Mouse (Mus musculus) neural tube, embryonic 13.5 days (tissue): ENCODE results near the gene Kdm6b. TPM values are rescaled to one million over a fixed set of nuclear protein-coding genes. Genes with fewer than 3 reads are reported as not detected.

Experiments
- ATAC-seq: fragments of 200-750 bp; cut with Nextera tagmentation; 2 replicates; pipeline ENCODE4 v1.8.0; 2017; ENCODE audit warnings: low read depth, mild to moderate bottlenecking, moderate TSS enrichment, moderate library complexity
- H3K27ac ChIP-seq: fragments of 300-500 bp; sonication (generic); replicated peaks from 2 replicates; pipeline ENCODE4 v1.5.1; 2015; ENCODE audit warnings: moderate library complexity, mild to moderate bottlenecking, inconsistent platforms
- H3K27me3 ChIP-seq: fragments of 300-500 bp; sonication (generic); 2 replicates; pipeline ENCODE4 v1.6.1; 2015; ENCODE audit warnings: mild to moderate bottlenecking, inconsistent platforms
- H3K36me3 ChIP-seq: fragments of 300-500 bp; sonication (generic); 2 replicates; pipeline ENCODE4 v1.6.1; 2015; ENCODE audit warnings: mild to moderate bottlenecking, inconsistent platforms
- H3K4me1 ChIP-seq: fragments of 300-500 bp; sonication (generic); replicated peaks from 2 replicates; pipeline ENCODE4 v1.6.1; 2015; ENCODE audit warnings: inconsistent platforms
- H3K4me2 ChIP-seq: fragments of 300-500 bp; sonication (generic); 2 replicates; pipeline ENCODE4 v1.6.1; 2015; ENCODE audit warnings: inconsistent platforms, mild to moderate bottlenecking, moderate library complexity
- H3K4me3 ChIP-seq: fragments of 300-500 bp; sonication (generic); 2 replicates; pipeline ENCODE4 v1.5.1; 2015; ENCODE audit warnings: mild to moderate bottlenecking, inconsistent platforms
- H3K9ac ChIP-seq: fragments of 300-500 bp; sonication (generic); 2 replicates; pipeline ENCODE4 v1.6.1; 2015; ENCODE audit warnings: moderate library complexity, mild to moderate bottlenecking, inconsistent platforms
- H3K9me3 ChIP-seq: fragments of 300-500 bp; sonication (generic); 2 replicates; pipeline ENCODE4 v1.6.1; 2016; ENCODE audit warnings: inconsistent platforms
- WGBS: fragments of 180-500 bp; shearing (Covaris S2); methylation state at CpG from one replicate; pipeline ENCODE4 v1.1.7; 2015; 5-methylcytosine and 5-hydroxymethylcytosine counted together
- polyA plus RNA-seq: library from polyadenylated mRNA; unstranded; fragments of >200 nt; fragmentation: Nextera tagmentation; extraction: Ambion mirVana; gene quantifications from 2 replicates; pipeline ENCODE4 v1.2.1, GENCODE M21; 2015

The Kdm6b gene
- polyA plus RNA-seq, 1 experiment from 2014 or later = 44.8 TPM

DNA sequence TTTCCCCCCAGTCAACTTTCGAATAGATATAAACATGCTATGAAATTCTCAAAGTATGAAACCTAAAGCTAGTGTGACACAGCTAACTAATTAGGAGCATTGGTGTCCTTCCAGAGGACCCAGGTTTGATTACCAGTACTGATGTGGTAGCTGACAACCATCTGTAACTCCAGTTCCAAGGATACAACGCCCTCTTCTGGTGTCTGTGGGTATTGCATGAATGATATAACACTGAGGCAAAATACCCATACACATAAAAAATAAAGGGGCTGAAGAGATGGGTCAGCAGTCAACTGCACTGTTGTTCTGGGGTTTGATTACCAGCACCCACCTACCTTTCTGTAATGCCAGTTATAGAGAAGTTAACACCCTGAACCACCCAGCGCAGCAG lies 40.7 kb downstream of the Kdm6b start:
- Histone ChIP-seq H3K27ac (peak overlapping the region; percentile 81; the same call in 1 of the 2 replicates), H3K4me2 (no peak overlapping the region), H3K9me3 (no peaks in the 10 kb centered on the region), H3K4me1 (peaks cover 33% of the 10 kb centered on the region), H3K4me3 (no peak overlapping the region), H3K36me3 (0 out of 2 replicates have a peak, but pooled peaks cover 20% of the 10 kb centered on the region), H3K27me3 (no peaks in the 10 kb centered on the region), H3K9ac (peak overlapping the region; percentile 18; the same call in 1 of the 2 replicates)
- WGBS = 65% methylated on average over 3 of the region's 3 CpGs
- no peak for ATAC-seq

DNA sequence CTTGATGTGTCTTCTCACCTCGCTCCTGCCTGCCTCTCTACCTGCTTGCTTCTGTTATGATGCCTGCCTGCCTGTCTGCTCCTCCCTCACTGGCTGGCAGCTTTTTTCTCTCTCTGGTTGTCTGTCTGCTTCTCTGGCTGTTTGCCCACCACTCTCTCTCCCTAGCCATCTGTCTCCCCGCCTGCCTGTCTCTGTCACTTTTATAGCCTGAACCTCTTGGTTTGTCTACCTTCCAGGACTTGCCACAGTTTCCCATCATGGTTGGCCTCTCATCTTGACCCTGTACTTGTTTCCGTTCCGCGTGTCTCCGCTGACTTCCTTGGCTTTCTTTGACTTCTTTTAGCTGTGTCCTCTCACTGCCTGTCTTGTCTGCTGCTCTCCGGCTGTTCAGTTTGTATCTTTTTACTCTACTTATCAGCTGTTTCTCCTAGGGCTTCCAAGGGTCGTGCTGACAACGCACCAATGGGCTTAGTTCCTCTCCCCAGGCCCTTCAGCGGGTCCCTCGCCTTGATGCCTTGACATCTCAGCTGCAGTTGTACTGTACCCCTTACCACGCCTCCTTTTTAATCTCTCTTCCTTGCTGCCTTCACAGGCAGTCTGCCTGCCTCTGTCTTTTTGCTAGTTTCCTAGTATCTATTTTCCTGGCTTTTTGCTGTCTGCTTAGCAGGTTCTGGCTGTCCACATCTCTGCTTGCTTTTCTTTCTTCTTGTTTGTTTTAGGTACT lies 41.3 kb downstream of the Kdm6b start:
- 27% methylated on average over 12 of the region's 12 CpGs for WGBS
- no peak overlapping the region for H3K4me3 ChIP-seq
- peak overlapping the region; percentile 81 for H3K27ac ChIP-seq
- 0 out of 2 replicates have a peak, but pooled peaks cover 20% of the 10 kb centered on the region for H3K36me3 ChIP-seq
- H3K4me2 ChIP-seq = peak overlapping the region; percentile 46
- H3K9ac ChIP-seq = peak overlapping the region; percentile 18
- peaks cover 38% of the 10 kb centered on the region for H3K4me1 ChIP-seq
- 0 out of 2 replicates have a peak, but pooled peaks have one; percentile 9 for ATAC-seq
- no peaks in the 10 kb centered on the region for H3K9me3 ChIP-seq
- no peaks in the 10 kb centered on the region for H3K27me3 ChIP-seq

DNA sequence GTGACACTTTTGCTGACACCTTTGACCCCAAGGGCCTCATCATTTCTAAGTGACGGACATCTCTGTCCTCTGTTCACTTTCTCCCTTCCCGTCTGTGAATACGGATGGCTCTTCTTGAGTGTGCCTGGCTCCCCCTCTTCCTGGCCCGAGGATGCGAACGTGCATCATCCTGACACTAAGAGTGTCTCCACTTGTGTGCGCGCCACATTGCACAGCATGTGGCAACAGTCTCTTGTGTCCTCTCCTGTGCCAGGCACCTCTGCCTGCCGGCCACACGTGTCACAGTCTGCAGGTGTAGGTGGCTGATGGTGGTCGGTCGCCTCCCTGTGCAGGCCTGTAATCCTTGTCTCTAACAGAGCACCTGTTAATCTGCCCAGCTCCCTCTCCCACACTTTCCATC lies 41.9 kb downstream of the Kdm6b start:
- Histone ChIP-seq H3K9me3 (no peaks in the 10 kb centered on the region), H3K4me1 (peaks cover 43% of the 10 kb centered on the region)
- ATAC-seq = no peak

DNA sequence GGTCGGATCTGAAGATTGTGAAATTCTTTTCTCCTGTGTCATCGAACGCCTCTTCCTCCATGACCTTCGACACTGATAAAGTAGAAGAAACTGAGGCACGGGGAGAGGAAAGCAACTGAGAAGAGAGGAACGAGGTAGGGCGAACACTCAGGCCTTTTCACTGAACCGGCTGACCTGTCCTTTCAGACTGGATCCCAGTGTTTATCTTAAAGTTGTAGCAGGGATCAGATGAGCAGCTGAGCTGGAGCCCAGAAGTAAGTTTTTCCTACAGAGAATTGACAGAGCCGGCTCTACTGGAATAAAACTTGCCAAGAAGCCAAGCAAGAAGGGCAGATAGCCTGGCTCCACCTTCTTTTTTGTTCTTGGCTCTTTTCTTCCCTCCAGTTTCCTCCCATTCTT lies 42.7 kb downstream of the Kdm6b start:
- 6% methylated on average over 9 of the region's 9 CpGs for WGBS
- Histone ChIP-seq H3K36me3 (0 out of 2 replicates have a peak, but pooled peaks cover 20% of the 10 kb centered on the region), H3K27ac (peak overlapping the region; percentile 81), H3K9ac (peak overlapping the region; percentile 53), H3K4me3 (peak overlapping the region; percentile 14), H3K27me3 (no peaks in the 10 kb centered on the region), H3K4me2 (peak overlapping the region; percentile 46), H3K4me1 (peaks cover 48% of the 10 kb centered on the region), H3K9me3 (no peaks in the 10 kb centered on the region)
- no peak for ATAC-seq

More for the DNA sequence above, 41.9 kb downstream of the Kdm6b start:
- H3K4me2 ChIP-seq = peak overlapping the region; percentile 46
- peak overlapping the region; percentile 53 for H3K9ac ChIP-seq
- H3K27ac ChIP-seq = peak overlapping the region; percentile 81
- H3K36me3 ChIP-seq = 0 out of 2 replicates have a peak, but pooled peaks cover 20% of the 10 kb centered on the region
- H3K27me3 ChIP-seq = no peaks in the 10 kb centered on the region
- WGBS = 15% methylated on average over 12 of the region's 12 CpGs
- peak overlapping the region; percentile 2; the same call in 1 of the 2 replicates for H3K4me3 ChIP-seq

DNA sequence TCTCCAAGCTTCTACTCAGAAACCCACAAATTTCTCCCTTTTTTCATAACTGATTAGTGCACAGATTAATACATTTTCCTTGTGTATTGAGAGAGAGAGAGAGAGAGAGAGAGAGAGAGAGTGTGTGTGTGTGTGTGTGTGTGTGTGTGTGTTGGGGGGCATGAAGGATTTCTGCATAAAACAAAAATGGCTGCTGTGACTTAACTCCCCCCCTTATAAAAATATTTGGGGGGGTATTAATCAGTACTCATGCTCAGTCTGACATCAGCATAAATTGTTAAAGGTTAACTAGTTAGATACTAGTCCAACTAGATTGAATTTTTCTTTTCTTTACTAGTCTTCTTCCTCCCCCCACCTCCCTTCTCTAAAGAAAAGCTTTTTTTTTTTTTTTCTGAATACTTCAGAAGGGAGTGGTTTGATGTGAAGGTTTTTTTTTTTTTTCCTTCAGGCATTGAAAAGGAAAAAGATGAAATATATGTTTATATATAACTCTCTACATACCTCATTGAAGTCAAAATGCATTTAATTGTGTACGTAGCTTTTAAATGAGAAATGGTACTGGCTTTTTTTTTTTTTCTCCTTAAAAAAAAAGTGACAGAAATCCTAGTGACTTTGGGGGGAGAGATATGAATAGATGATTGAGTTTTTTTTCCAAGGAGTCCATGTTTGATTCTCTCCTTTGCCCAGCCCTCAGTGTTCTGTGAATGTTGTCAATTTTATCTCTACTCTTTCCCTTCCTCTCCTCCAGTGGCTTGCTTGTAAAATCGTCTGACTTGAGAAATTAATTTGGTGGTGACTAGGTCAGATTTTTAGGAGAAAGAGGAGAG lies 43.3 kb downstream of the Kdm6b start:
- Histone ChIP-seq H3K27me3 (no peaks in the 10 kb centered on the region), H3K4me3 (peak overlapping the region; percentile 93), H3K4me2 (peak overlapping the region; percentile 97), H3K4me1 (peaks cover 54% of the 10 kb centered on the region), H3K27ac (peak overlapping the region; percentile 100), H3K9me3 (no peaks in the 10 kb centered on the region), H3K36me3 (0 out of 2 replicates have a peak, but pooled peaks cover 16% of the 10 kb centered on the region), H3K9ac (peak overlapping the region; percentile 100)
- ATAC-seq = no peak
- 13% methylated on average over 2 of the region's 2 CpGs for WGBS

DNA sequence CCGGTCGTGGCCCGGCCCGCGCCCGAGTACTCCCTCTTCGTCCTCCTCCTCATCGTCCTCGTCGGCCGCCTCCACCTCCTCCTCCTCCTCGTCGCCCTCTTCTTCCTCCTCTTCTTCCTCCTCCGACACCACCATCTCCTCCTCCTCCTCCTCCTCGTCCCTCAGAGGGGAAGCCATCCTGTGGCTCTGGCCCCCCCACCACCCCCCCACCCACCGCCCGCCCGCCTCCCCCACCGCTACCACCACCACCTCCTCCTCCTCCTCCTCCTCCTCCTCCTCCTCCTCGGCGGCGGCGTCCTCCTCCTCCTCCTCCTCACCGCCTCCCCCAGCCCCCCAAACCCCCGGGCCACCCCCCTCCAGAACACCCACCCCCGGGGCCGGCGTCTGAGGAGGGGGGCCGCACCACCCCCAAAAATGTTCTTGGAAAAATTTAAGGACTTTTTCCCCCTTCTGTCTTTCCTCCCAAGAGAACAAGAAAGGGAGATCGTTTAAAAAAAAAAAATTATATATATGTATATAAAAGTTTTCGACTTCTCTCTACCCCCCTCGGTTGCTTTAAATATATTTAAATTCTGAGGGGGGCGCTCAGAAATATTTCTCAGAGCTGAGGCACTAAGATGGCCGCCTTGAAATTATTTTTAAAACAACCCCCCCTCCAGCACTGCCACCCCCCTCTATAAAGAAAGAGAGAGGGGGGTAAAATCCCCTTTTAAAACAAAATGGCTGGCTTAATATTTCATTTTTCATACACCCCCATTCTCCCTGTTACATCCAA lies 44.1 kb downstream of the Kdm6b start, which contains the start of gene Chd3:
Gene Chd3, minus strand, starts transcription at position 192 of the 775 bp plus-strand sequence.
- Histone ChIP-seq H3K4me3 (peak within 1 kb of the TSS; percentile 93), H3K9ac (peak within 1 kb of the TSS; percentile 100), H3K4me1 (peaks cover 62% of the 10 kb centered on the region), H3K36me3 (0 out of 2 replicates have a peak, but pooled peaks cover 17% of the 10 kb centered on the region), H3K27me3 (no peaks in the 10 kb centered on the region), H3K9me3 (no peaks in the 10 kb centered on the region), H3K4me2 (peak within 1 kb of the TSS; percentile 97), H3K27ac (peak within 1 kb of the TSS; percentile 100)
- ATAC-seq = no peak
- under 1% methylated on average over 23 of the region's 34 CpGs for WGBS

DNA sequence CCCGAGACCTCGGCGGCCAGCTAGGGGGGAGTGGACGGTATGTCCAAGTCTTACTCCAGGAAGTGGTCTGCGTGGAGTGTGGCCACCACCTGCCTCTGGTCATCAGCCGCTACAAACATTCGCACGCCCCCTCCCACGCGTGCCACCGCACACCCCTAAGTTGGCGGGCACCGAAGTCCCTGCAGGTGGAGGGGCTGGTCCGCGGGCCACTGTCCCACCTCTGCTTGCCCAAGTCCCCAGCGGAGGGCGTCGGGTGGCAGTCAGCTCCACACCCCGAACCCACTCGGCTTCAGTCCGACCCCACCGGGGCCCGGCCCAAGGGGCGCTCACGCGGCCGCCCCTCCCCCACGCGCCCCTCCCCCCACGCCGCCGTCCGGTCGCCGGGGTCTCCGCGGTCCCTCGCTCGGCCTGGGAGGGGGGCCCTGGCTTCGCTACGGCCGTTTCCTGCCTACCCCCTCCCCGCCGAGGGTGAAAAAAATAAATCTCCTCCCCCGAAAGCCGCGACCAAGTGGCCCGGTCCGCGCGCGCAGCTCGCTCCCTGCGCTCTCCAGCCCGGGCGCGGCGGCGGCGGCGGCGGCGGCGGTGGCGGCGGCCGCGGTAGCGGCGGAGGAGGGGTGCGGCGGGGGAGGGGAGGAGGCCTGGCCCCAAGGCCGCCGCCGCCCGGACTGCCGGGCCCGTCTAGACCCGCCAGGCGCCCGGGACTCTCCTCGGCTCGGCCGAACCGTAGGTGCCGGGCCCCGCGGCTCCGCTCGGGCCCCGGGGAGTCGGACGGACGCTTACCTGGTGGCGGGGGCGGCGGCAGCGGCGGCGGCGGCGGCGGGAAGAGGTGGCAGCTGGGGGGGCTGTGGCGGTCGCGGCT lies 44.9 kb downstream of the Kdm6b start:
- H3K36me3 ChIP-seq = peaks cover 19% of the 10 kb centered on the region
- WGBS = under 1% methylated on average over 66 of the region's 106 CpGs

DNA sequence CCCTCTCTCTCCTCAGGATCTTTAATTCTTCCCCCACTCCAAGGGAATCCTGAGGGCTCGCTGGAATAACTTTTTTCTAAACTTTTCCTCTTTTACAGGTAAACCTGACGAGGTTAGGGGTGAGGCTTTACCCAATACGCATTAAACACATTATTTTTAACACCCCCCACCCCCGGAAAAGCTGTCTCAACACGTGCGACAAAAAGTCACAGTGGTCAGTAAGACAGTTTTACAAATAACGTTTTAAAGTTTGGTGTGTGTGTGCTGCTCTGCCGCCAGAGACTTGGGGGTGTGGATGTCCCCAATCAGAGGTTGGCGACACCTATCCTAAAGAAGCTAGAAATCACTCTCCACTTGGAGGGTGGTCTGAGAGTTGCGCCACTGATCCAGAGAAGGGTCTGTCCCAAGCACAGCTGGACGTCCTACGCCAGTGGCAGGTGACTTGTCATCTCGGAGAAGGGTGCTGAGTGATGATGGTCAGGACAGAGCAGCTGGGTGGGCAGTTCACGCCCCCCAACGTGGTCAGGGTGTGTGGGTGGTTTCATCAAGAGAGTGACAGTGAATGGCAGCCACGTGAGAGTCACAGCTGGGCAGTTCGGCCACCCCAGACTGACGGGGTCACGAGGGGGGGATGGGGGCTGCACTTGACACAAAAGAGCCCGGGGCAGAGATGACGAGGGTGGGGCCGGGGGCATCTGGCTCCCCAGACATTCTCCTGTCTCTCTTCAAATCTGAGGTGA lies 45.7 kb downstream of the Kdm6b start:
- ATAC-seq = no peak
- H3K4me3 ChIP-seq = peak overlapping the region; percentile 93
- 2% methylated on average over 22 of the region's 22 CpGs for WGBS

More for the DNA sequence above, 44.9 kb downstream of the Kdm6b start:
- Histone ChIP-seq H3K4me3 (peak overlapping the region; percentile 93), H3K9me3 (no peaks in the 10 kb centered on the region), H3K4me1 (peaks cover 70% of the 10 kb centered on the region), H3K9ac (peak overlapping the region; percentile 100), H3K27me3 (no peaks in the 10 kb centered on the region), H3K27ac (peak overlapping the region; percentile 100), H3K4me2 (peak overlapping the region; percentile 97)
- no peak; the same call in 1 of the 2 replicates for ATAC-seq

DNA sequence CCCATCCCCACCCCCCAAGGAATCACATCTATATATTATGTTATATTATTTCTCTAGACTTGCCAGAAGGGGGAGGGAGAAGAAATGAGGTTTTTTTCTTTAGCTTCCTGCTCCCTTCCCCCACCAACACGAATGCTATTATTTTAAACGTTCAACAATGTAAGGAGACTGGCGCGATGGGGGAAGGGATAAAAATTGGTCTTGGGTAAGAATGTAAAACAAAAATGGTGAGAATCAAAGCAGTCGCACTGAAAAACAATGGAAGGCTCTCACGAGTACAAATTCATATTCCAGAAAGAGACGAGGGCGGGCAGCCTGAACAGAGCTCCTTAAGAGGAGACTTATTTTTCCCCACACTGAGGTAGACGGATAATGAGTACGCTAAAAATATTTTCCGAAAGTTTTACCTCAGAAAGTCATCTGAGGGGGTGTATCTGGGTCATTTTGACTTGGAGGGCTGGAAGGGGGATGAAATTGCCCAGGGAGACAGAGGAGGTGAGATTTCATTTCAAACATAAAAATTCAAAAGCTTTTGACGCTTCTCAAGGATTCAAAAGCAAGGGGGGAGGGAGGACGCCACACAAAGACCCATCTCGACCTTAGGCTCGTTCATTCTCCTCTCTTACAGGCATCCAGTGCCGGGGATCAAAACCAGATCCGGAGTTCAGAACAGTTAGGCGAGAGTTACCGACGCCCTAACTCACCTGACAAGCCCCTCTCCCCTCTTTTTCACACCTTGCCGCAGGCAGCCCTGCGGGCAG lies 46.4 kb downstream of the Kdm6b start:
- peak overlapping the region; percentile 100 for H3K27ac ChIP-seq
- H3K36me3 ChIP-seq = peaks cover 24% of the 10 kb centered on the region
- peaks cover 65% of the 10 kb centered on the region for H3K4me1 ChIP-seq
- no peaks in the 10 kb centered on the region for H3K9me3 ChIP-seq
- no peaks in the 10 kb centered on the region for H3K27me3 ChIP-seq
- H3K9ac ChIP-seq = peak overlapping the region; percentile 100
- ATAC-seq = no peak
- peak overlapping the region; percentile 97 for H3K4me2 ChIP-seq
- under 1% methylated on average over 22 of the region's 22 CpGs for WGBS
- H3K4me3 ChIP-seq = peak overlapping the region; percentile 93

More for the DNA sequence above, 45.7 kb downstream of the Kdm6b start:
- Histone ChIP-seq H3K4me2 (peak overlapping the region; percentile 97), H3K4me1 (peaks cover 72% of the 10 kb centered on the region), H3K9me3 (no peaks in the 10 kb centered on the region), H3K9ac (peak overlapping the region; percentile 100), H3K27me3 (no peaks in the 10 kb centered on the region), H3K27ac (peak overlapping the region; percentile 100), H3K36me3 (peaks cover 21% of the 10 kb centered on the region)
